Mouse (Mus musculus): ENCODE results near the gene Elmsan1. TPM values are rescaled to one million over a fixed set of nuclear protein-coding genes. Genes with fewer than 3 reads are reported as not detected.

The Elmsan1 gene
- polyA plus RNA-seq, 1 experiment from 2014 or later = 11.1 TPM

DNA sequence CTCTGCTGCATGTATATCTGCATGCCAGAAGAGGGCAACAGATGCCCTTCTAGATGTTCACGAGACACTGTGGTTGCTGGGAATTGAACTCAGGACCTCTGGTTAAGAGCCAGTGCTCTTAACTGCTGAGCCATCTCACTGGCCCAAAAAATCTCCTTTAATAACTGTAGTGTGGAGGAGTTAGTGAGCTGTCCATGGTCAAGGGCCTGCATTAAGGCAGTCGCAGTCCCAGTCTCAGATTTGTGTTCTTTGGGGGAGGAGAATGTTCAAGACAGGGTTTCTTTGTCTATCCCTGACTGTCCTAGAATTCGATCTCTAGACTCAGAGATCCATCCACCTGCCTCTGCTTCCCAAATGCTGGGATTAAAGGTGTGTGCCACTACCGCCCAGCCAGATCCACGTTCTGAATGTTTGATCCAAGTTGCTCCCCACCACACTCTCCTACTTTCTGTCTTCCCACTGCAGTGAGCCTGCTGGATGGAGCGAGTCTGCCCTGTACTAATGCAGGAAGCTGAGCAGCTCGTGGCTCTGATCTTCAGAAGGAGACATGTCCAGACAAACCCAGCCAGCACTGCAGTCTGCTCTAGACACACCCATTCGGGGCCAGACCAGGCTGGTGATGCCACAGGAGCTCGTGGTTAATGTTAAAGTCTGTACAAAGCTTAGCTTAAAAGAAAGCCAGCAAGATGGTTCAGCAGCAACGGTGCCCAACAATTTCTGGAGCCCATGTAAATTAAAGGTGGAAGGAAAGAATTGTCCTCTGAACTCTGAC, 17.5 kb upstream of the Elmsan1 start:
- H3K9ac ChIP-seq (ENCODE audit: low read length) = no peak overlapping the region
- no peak overlapping the region for H3K4me2 ChIP-seq (ENCODE audit: low read depth, low read length)
- H3K4me1 ChIP-seq (replicated peaks; ENCODE audit: control insufficient read depth, insufficient read depth, low read length) = no peaks in the 10 kb centered on the region
- H3K27me3 ChIP-seq (ENCODE audit: control insufficient read depth, insufficient read depth, low read depth, low read length) = no peaks in the 10 kb centered on the region
- 80% methylated on average over 10 of the region's 10 CpGs for WGBS
- no peak overlapping the region for H3K27ac ChIP-seq (ENCODE audit: low read length)
- no peaks in the 10 kb centered on the region for H3K36me3 ChIP-seq (ENCODE audit: control insufficient read depth, insufficient read depth, low read length)
- H3K4me3 ChIP-seq (ENCODE audit: low read length) = no peak overlapping the region
- H3K9me3 ChIP-seq (ENCODE audit: control insufficient read depth, low read length) = no peaks in the 10 kb centered on the region
- ATAC-seq (ENCODE audit: low read depth) = no peak

DNA sequence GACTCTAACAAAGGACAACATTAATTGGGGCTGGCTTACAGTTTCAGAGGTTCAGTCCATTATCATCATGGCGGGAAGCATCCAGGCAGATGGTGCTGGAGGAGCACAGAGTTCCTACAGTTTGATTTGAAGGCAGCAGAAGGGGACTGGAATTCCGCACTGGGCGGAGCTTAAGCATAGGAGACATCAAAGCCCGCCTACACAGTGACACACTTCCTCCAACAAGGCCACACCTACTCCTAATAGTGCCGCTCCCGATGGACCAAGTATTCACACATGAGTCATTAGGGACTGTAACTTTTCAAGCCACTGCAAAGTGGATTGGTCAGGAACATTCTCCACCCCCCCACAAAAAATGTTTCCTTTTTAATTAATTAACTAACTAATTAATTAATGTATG, 16.9 kb upstream of the Elmsan1 start:
- Histone ChIP-seq H3K4me1 (replicated peaks; ENCODE audit: control insufficient read depth, insufficient read depth, low read length) (no peaks in the 10 kb centered on the region), H3K4me2 (ENCODE audit: low read depth, low read length) (no peak overlapping the region), H3K4me3 (ENCODE audit: low read length) (no peak overlapping the region), H3K27me3 (ENCODE audit: control insufficient read depth, insufficient read depth, low read depth, low read length) (no peaks in the 10 kb centered on the region), H3K36me3 (ENCODE audit: control insufficient read depth, insufficient read depth, low read length) (no peaks in the 10 kb centered on the region), H3K9me3 (ENCODE audit: control insufficient read depth, low read length) (no peaks in the 10 kb centered on the region), H3K9ac (ENCODE audit: low read length) (no peak overlapping the region), H3K27ac (ENCODE audit: low read length) (no peak overlapping the region)
- WGBS = 89% methylated on average over 6 of the region's 6 CpGs
- no peak for ATAC-seq (ENCODE audit: low read depth)

DNA sequence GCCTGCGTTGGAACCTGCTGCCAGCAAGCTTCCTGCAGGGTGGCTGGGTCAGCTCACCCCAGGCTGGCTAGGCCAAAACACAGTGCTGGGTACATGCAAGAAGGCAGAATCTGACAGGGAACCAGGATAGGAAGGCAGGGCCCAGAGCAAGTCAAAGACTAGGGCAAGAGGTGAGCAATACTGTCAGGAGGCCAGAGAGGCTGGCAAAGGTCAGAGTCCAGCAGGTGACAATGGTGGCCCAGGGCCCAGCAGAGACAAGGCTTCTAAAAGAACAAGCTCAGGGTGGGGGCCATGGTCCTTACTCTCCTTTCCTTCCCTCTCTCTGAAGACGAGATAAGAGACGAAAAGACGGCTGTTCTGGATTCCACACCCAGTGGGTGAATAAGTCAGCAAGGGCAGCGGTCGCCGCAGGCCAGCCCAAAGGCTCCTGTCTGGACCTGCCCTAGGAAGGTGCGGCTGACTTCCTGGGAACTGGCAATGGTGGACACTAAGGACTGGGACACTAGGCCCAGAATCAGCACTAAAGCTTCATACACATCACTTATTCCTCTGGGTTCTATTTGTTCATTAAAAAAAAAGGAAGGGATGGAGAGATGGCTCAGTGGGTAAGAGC, 14.9 kb upstream of the Elmsan1 start:
- Histone ChIP-seq H3K9me3 (ENCODE audit: control insufficient read depth, low read length) (no peaks in the 10 kb centered on the region), H3K4me1 (replicated peaks; ENCODE audit: control insufficient read depth, insufficient read depth, low read length) (no peaks in the 10 kb centered on the region), H3K27me3 (ENCODE audit: control insufficient read depth, insufficient read depth, low read depth, low read length) (no peaks in the 10 kb centered on the region), H3K4me2 (ENCODE audit: low read depth, low read length) (no peak overlapping the region), H3K9ac (ENCODE audit: low read length) (no peak overlapping the region), H3K27ac (ENCODE audit: low read length) (no peak overlapping the region), H3K36me3 (ENCODE audit: control insufficient read depth, insufficient read depth, low read length) (no peaks in the 10 kb centered on the region), H3K4me3 (ENCODE audit: low read length) (no peak overlapping the region)
- 76% methylated on average over 8 of the region's 8 CpGs for WGBS
- no peak for ATAC-seq (ENCODE audit: low read depth)

DNA sequence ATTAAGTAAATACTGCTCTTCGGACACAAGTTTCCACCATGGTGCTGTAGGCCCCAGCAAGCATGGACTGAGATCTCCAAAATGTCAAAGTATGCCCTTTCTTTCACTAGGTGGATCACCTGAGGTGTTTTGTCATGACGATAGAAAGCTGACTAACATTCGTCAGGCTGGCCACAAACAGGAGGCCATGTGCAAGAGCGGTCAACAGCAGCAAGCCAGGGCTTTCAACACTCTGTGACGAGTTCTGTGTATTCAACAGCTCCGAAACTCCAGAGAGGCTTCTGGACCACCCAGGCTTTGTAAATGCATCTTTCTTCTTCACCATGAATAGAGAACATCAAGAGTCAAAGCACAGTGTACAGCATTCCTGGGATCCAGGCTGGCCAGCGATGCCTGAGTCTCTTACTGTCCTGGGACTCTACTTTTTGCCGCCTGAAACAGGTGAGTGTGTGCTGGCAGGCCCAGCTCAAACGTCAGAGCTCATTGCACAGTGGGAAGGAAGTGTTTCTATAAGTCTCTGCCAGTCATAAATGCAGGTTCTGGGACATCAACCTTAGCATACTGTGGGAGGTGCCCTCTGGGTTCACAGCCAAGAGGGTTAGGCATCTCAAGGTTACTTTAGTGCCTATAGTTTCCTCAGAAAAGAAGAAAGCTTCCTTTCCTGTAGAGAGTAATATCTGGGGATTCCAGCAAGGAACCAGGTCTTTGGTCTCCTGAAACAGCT, 7.6 kb upstream of the Elmsan1 start:
- Histone ChIP-seq H3K9me3 (ENCODE audit: control insufficient read depth, low read length) (no peaks in the 10 kb centered on the region), H3K4me2 (ENCODE audit: low read depth, low read length) (no peak overlapping the region), H3K27ac (ENCODE audit: low read length) (no peak overlapping the region), H3K36me3 (ENCODE audit: control insufficient read depth, insufficient read depth, low read length) (no peaks in the 10 kb centered on the region), H3K4me3 (ENCODE audit: low read length) (no peak overlapping the region), H3K9ac (ENCODE audit: low read length) (no peak overlapping the region), H3K27me3 (ENCODE audit: control insufficient read depth, insufficient read depth, low read depth, low read length) (no peaks in the 10 kb centered on the region), H3K4me1 (replicated peaks; ENCODE audit: control insufficient read depth, insufficient read depth, low read length) (peaks cover 3% of the 10 kb centered on the region)
- WGBS = 75% methylated on average over 9 of the region's 9 CpGs
- no peak for ATAC-seq (ENCODE audit: low read depth)

DNA sequence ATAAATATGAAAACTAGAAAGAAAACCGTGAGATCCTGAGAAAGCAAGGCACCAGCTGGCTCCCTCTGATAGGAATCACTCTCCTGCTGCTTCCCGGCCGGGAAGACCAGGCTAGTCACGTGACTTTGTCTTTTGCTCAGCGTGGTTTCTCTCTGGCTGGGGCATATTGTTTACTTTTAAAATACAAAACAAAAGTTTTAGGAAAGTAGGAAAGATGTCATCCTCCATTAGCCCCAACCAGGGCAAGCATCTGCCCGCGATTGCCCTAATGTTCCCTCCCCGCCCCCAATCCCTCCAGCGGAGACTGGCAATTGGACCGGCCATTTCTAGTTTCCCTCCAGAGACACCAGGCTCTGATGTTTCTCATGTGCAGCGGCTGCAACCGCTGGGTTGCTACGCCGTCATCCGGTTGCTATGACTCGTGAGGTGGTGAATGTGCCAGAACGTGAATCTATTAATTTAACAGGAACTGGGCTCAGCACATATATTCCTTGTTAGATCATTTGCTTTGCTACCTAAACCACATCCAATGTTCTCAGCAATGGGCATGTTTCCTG, 3.8 kb upstream of the Elmsan1 start:
- H3K27ac ChIP-seq (ENCODE audit: low read length) = no peak overlapping the region
- peak overlapping the region; percentile 32 for H3K4me3 ChIP-seq (ENCODE audit: low read length)
- peak overlapping the region; percentile 58 for H3K4me2 ChIP-seq (ENCODE audit: low read depth, low read length)
- WGBS = 3% methylated on average over 17 of the region's 17 CpGs
- no peaks in the 10 kb centered on the region for H3K9me3 ChIP-seq (ENCODE audit: control insufficient read depth, low read length)
- peak overlapping the region; percentile 27; the same call in 1 of the 2 replicates for H3K9ac ChIP-seq (ENCODE audit: low read length)
- H3K27me3 ChIP-seq (ENCODE audit: control insufficient read depth, insufficient read depth, low read depth, low read length) = no peaks in the 10 kb centered on the region
- peaks cover 7% of the 10 kb centered on the region for H3K4me1 ChIP-seq (replicated peaks; ENCODE audit: control insufficient read depth, insufficient read depth, low read length)
- no peaks in the 10 kb centered on the region for H3K36me3 ChIP-seq (ENCODE audit: control insufficient read depth, insufficient read depth, low read length)
- ATAC-seq (ENCODE audit: low read depth) = no peak

DNA sequence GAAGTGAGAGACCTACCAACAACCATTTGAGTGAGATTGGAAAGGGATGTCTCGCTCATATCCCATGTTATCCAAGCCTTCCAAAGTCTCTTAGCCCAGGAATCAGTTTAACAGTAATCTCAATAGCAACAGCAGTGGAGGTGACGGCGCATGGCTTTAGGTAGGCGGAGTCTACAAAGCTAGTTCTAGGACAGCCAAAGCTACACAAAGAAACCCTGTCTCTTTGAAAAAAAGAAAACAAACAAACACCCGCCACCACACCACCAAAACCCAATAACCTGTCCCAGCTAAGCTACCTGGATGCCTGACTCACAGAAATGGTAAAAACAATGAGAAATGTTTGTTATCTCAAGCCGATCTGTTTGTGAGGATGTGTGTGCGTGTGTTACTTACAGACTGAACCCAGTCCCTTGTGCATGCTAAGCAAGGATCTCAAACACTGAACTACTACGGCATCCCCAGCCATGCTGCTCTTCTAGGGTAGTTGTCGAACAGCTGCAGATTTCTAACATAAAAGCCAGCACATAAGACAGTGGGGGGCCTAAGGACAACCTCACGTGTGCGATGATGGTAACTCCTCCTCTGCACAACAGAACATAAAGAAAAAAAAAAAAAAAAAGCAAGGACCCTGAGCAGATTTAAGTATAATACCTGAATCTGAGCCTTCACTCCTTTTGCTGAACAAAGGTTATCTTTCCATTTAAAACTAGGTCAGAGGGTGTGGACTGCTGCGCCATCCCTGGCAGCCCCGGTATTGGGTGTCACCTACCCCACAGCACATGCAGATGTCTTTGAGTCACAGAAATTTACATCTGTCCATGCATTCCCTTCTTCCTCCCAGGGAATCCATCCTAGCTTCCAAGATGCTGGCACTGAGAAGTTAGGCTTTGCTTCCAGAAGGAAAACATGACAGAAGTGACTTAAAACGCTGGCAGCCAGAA, 2.5 kb upstream of the Elmsan1 start:
- peaks cover 18% of the 10 kb centered on the region for H3K4me1 ChIP-seq (replicated peaks; ENCODE audit: control insufficient read depth, insufficient read depth, low read length)
- WGBS = 82% methylated on average over 14 of the region's 14 CpGs

DNA sequence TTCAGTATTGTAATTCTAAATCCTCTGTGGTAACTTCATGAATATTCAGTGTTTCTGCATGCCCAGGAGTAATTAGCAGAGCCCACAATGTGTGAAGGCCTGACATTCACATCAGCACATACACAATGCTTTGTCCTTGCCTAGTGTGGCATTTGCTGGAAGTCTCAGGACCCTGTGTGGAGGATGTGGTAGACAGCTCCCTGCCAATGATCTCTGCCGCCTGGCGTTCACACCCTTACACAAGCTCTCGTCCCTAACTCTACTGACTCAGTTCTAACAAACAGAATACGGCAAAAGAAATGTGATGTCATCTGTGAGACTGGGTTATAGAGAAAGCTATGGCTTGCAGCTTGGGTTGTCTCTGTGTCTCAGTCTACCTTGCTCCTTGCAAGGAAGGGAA, 1.8 kb upstream of the Elmsan1 start:
- H3K9me3 ChIP-seq (ENCODE audit: control insufficient read depth, low read length) = no peaks in the 10 kb centered on the region
- WGBS = 79% methylated on average over 4 of the region's 4 CpGs
- H3K9ac ChIP-seq (ENCODE audit: low read length) = no peak overlapping the region
- no peak for ATAC-seq (ENCODE audit: low read depth)
- H3K36me3 ChIP-seq (ENCODE audit: control insufficient read depth, insufficient read depth, low read length) = no peaks in the 10 kb centered on the region
- no peak overlapping the region for H3K4me2 ChIP-seq (ENCODE audit: low read depth, low read length)
- no peaks in the 10 kb centered on the region for H3K27me3 ChIP-seq (ENCODE audit: control insufficient read depth, insufficient read depth, low read depth, low read length)
- peaks cover 25% of the 10 kb centered on the region for H3K4me1 ChIP-seq (replicated peaks; ENCODE audit: control insufficient read depth, insufficient read depth, low read length)
- H3K4me3 ChIP-seq (ENCODE audit: low read length) = no peak overlapping the region
- H3K27ac ChIP-seq (ENCODE audit: low read length) = no peak overlapping the region

More for the DNA sequence above, 2.5 kb upstream of the Elmsan1 start:
- H3K27me3 ChIP-seq (ENCODE audit: control insufficient read depth, insufficient read depth, low read depth, low read length) = no peaks in the 10 kb centered on the region
- no peaks in the 10 kb centered on the region for H3K9me3 ChIP-seq (ENCODE audit: control insufficient read depth, low read length)
- no peaks in the 10 kb centered on the region for H3K36me3 ChIP-seq (ENCODE audit: control insufficient read depth, insufficient read depth, low read length)
- no peak overlapping the region for H3K27ac ChIP-seq (ENCODE audit: low read length)
- no peak overlapping the region for H3K9ac ChIP-seq (ENCODE audit: low read length)
- H3K4me3 ChIP-seq (ENCODE audit: low read length) = no peak overlapping the region
- ATAC-seq (ENCODE audit: low read depth) = no peak
- no peak overlapping the region for H3K4me2 ChIP-seq (ENCODE audit: low read depth, low read length)

DNA sequence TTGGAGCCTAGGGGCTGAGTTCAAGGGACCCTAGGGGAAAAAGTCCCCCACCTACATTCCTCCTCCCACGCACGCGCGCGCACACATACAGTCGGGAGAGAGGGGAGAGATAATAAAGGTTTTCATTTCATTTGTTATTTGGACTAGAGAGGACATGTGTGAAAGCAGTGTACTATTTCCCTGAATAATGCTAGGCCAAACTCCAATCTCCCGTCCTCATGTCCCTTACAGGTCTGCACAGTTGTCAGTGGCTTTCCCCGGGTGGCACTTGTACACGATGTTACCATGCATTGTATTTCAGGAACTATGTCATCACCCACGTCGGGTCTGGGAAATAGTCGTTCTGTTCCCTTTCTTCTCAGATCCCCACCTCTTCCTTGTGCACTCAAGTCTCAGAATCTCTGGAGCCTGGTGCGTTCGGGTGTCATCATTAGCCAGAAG, 460 bp upstream of the Elmsan1 start:
- peaks cover 38% of the 10 kb centered on the region for H3K4me1 ChIP-seq (replicated peaks; ENCODE audit: control insufficient read depth, insufficient read depth, low read length)
- peak overlapping the region; percentile 91 for H3K4me3 ChIP-seq (ENCODE audit: low read length)
- H3K27me3 ChIP-seq (ENCODE audit: control insufficient read depth, insufficient read depth, low read depth, low read length) = no peaks in the 10 kb centered on the region
- H3K36me3 ChIP-seq (ENCODE audit: control insufficient read depth, insufficient read depth, low read length) = no peaks in the 10 kb centered on the region
- H3K4me2 ChIP-seq (ENCODE audit: low read depth, low read length) = peak overlapping the region; percentile 68
- no peak for ATAC-seq (ENCODE audit: low read depth)
- no peaks in the 10 kb centered on the region for H3K9me3 ChIP-seq (ENCODE audit: control insufficient read depth, low read length)
- peak overlapping the region; percentile 97 for H3K9ac ChIP-seq (ENCODE audit: low read length)
- 5% methylated on average over 14 of the region's 14 CpGs for WGBS
- H3K27ac ChIP-seq (ENCODE audit: low read length) = peak overlapping the region; percentile 98

Data from lung, embryonic 16.5 days (tissue).